Mouse (Mus musculus): Measurements from ENCODE around the gene Rfx8. TPM values are rescaled to one million over a fixed set of nuclear protein-coding genes. Genes with fewer than 3 reads are reported as not detected.

Rfx8 gene
- total and polyA plus RNA-seq, 2 experiments from 2014 or later: 0.10 to 0.39 TPM

- WGBS: 79% methylated on average over 6 of the region's 6 CpGs
- no peak for DNase-seq (ENCODE audit: low spot score)
- ATAC-seq: no peak
- Histone ChIP-seq H3K27ac (no peak overlapping the region), H3K27me3 (ENCODE audit: insufficient read depth, low read length) (no peaks in the 10 kb centered on the region), H3K9me3 (ENCODE audit: low read length) (no peaks in the 10 kb centered on the region), H3K9ac (replicated peaks; ENCODE audit: low read length) (no peak overlapping the region), H3K4me2 (ENCODE audit: low read depth, low read length) (no peak overlapping the region), H3K4me1 (ENCODE audit: insufficient read depth, low read length) (no peaks in the 10 kb centered on the region), H3K36me3 (ENCODE audit: insufficient read depth, low read length) (no peaks in the 10 kb centered on the region), H3K4me3 (ENCODE audit: low read length) (no peak overlapping the region)
- TF ChIP-seq CTCF (IDR thresholded peaks at IDR 0.05; ENCODE audit: low read depth): no peak
Measured at GRCm38 (mm10) chr1:39760181-39760715, 39.5 kb upstream of the Rfx8 start.

- ATAC-seq (no peak), DNase-seq (ENCODE audit: low spot score) (peak; percentile 20)
- H3K4me2 ChIP-seq (ENCODE audit: low read depth, low read length): no peak overlapping the region
- no peak overlapping the region for H3K9ac ChIP-seq (replicated peaks; ENCODE audit: low read length)
- no peak overlapping the region for H3K4me3 ChIP-seq (ENCODE audit: low read length)
- H3K27me3 ChIP-seq (ENCODE audit: insufficient read depth, low read length): no peaks in the 10 kb centered on the region
- no peaks in the 10 kb centered on the region for H3K36me3 ChIP-seq (ENCODE audit: insufficient read depth, low read length)
- H3K9me3 ChIP-seq (ENCODE audit: low read length): no peaks in the 10 kb centered on the region
- TF ChIP-seq CTCF (IDR thresholded peaks at IDR 0.05; ENCODE audit: low read depth): no peak
- H3K27ac ChIP-seq: no peak overlapping the region
- no peaks in the 10 kb centered on the region for H3K4me1 ChIP-seq (ENCODE audit: insufficient read depth, low read length)
- WGBS: 48% methylated on average over 9 of the region's 9 CpGs
Measured at GRCm38 (mm10) chr1:39759231-39760175, 38.7 kb upstream of the Rfx8 start.

- Histone ChIP-seq H3K4me1 (ENCODE audit: insufficient read depth, low read length) (no peaks in the 10 kb centered on the region), H3K27ac (no peak overlapping the region), H3K9ac (replicated peaks; ENCODE audit: low read length) (no peak overlapping the region), H3K36me3 (ENCODE audit: insufficient read depth, low read length) (no peaks in the 10 kb centered on the region), H3K4me3 (ENCODE audit: low read length) (no peak overlapping the region), H3K9me3 (ENCODE audit: low read length) (no peaks in the 10 kb centered on the region), H3K27me3 (ENCODE audit: insufficient read depth, low read length) (no peaks in the 10 kb centered on the region), H3K4me2 (ENCODE audit: low read depth, low read length) (no peak overlapping the region)
- TF ChIP-seq CTCF (IDR thresholded peaks at IDR 0.05; ENCODE audit: low read depth): no peak
- no peak for ATAC-seq
- DNase-seq (ENCODE audit: low spot score): no peak
- 69% methylated on average over 9 of the region's 9 CpGs for WGBS
Measured at GRCm38 (mm10) chr1:39758244-39758643, 37.4 kb upstream of the Rfx8 start.

- Histone ChIP-seq H3K27ac (no peak overlapping the region), H3K9me3 (ENCODE audit: low read length) (no peaks in the 10 kb centered on the region), H3K27me3 (ENCODE audit: insufficient read depth, low read length) (no peaks in the 10 kb centered on the region), H3K9ac (replicated peaks; ENCODE audit: low read length) (no peak overlapping the region), H3K4me2 (ENCODE audit: low read depth, low read length) (no peak overlapping the region), H3K36me3 (ENCODE audit: insufficient read depth, low read length) (no peaks in the 10 kb centered on the region), H3K4me3 (ENCODE audit: low read length) (no peak overlapping the region), H3K4me1 (ENCODE audit: insufficient read depth, low read length) (no peaks in the 10 kb centered on the region)
- DNase-seq (ENCODE audit: low spot score) (no peak), ATAC-seq (no peak)
- 76% methylated on average over 11 of the region's 11 CpGs for WGBS
- TF ChIP-seq CTCF (IDR thresholded peaks at IDR 0.05; ENCODE audit: low read depth): no peak
Measured at GRCm38 (mm10) chr1:39756952-39757351, 36.2 kb upstream of the Rfx8 start.

GRCm38 (mm10) chr1:39754224-39754957 lies 33.6 kb upstream of the Rfx8 start:
- Histone ChIP-seq H3K9me3 (ENCODE audit: low read length) (no peaks in the 10 kb centered on the region), H3K27ac (no peak overlapping the region), H3K9ac (replicated peaks; ENCODE audit: low read length) (no peak overlapping the region), H3K36me3 (ENCODE audit: insufficient read depth, low read length) (no peaks in the 10 kb centered on the region), H3K27me3 (ENCODE audit: insufficient read depth, low read length) (no peaks in the 10 kb centered on the region), H3K4me2 (ENCODE audit: low read depth, low read length) (no peak overlapping the region), H3K4me3 (ENCODE audit: low read length) (no peak overlapping the region), H3K4me1 (ENCODE audit: insufficient read depth, low read length) (0 out of 2 replicates have a peak, but pooled peaks cover 3% of the 10 kb centered on the region)
- no peak for TF ChIP-seq CTCF (IDR thresholded peaks at IDR 0.05; ENCODE audit: low read depth)
- WGBS: 65% methylated on average over 13 of the region's 13 CpGs
- DNase-seq (ENCODE audit: low spot score): peak; percentile 22
- peak; percentile 49; the same call in 1 of the 2 replicates for ATAC-seq

- Histone ChIP-seq H3K4me3 (ENCODE audit: low read length) (no peak overlapping the region), H3K9me3 (ENCODE audit: low read length) (no peaks in the 10 kb centered on the region), H3K4me1 (ENCODE audit: insufficient read depth, low read length) (0 out of 2 replicates have a peak, but pooled peaks cover 6% of the 10 kb centered on the region), H3K4me2 (ENCODE audit: low read depth, low read length) (no peak overlapping the region), H3K27me3 (ENCODE audit: insufficient read depth, low read length) (no peaks in the 10 kb centered on the region), H3K9ac (replicated peaks; ENCODE audit: low read length) (no peak overlapping the region), H3K27ac (no peak overlapping the region), H3K36me3 (ENCODE audit: insufficient read depth, low read length) (no peaks in the 10 kb centered on the region)
- 84% methylated on average over 6 of the region's 6 CpGs for WGBS
- ATAC-seq: no peak
- DNase-seq (ENCODE audit: low spot score): no peak
- TF ChIP-seq CTCF (IDR thresholded peaks at IDR 0.05; ENCODE audit: low read depth): no peak
Measured at GRCm38 (mm10) chr1:39751537-39751936, 30.7 kb upstream of the Rfx8 start.

Measured in hindbrain, postnatal 0 days (tissue).